Mouse (Mus musculus): ENCODE results near the gene Tmc6.
A peak's percentile ranks its signal among the peaks of the same experiment; 100 is the strongest.
"Not testable (repeated sequence)": the region's sequence is repeated elsewhere in the genome, so short reads cannot be mapped to it uniquely, and the experiment has no call there.

Gene Tmc6

DNA sequence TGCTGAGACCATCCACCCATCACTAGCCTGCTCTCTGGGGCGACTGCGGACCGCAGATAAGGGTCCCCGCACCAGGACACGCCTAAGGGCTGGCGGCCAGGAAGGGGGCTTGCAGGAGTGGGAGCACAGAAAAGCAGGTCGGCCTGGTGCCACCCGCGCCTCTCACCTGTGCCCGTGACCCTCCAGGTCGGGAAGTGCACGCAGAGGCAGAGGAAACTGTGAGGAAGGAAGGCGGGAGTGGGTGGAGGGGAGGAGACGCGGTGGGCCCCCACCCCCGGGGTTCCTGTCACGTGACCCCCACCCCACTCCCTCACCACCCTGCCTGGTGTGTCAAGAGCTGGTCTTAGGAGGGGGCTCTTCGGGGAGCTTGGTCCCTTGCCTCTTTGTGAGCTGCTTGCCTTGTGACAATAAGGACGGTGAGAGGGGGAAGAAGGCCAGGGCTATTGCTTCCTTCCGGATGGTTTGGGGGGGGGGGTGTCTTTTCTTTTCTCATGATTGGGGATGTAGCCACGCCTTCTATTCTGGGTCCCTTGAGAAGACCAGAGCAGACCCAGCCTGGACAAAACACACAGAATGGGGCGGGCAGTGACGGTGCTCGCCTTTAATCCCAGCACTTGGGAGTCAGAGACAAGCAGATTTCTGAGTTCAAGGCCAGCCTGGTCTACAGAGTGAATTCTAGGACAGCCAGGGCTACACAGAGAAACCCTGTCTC is at the start of gene Tmc6, which contains the start of gene Tmc8:
Gene Tmc6 (minus strand): TSS at position 206 of the 712 bp plus-strand sequence.
Gene Tmc8 (plus strand): TSS at position 84 of the 712 bp plus-strand sequence.
- DNase-seq (ENCODE audit: low spot score in 2 of 2) = peak; percentile 64 to 83

DNA sequence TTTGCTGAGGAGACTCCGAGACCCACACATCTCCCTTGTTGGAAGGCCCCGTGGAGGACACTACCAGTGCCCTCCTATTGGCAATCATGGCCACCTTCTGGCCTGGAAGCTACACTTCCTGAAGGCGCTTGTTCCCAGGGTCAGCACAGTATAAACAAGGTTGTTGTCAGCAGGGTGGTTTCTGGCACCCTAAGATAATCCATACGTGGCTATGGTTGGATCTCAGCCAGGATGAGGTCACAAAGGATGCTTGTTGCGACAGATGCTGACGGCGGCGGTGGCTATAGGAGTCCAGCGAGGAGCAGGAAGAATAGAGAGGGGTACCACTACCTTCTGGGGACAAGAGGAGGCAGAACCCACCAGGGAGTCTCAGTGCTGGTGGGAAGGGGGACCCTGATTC is 48.4 kb upstream of the Tmc6 start:
- DNase-seq (ENCODE audit: low spot score in 2 of 2) = no peak

GRCm38 (mm10) chr11:117829671-117830215 is 47.7 kb upstream of the Tmc6 start:
- DNase-seq (ENCODE audit: low spot score in 2 of 2) = peak in 1 of 2 experiments; percentile 35

DNA sequence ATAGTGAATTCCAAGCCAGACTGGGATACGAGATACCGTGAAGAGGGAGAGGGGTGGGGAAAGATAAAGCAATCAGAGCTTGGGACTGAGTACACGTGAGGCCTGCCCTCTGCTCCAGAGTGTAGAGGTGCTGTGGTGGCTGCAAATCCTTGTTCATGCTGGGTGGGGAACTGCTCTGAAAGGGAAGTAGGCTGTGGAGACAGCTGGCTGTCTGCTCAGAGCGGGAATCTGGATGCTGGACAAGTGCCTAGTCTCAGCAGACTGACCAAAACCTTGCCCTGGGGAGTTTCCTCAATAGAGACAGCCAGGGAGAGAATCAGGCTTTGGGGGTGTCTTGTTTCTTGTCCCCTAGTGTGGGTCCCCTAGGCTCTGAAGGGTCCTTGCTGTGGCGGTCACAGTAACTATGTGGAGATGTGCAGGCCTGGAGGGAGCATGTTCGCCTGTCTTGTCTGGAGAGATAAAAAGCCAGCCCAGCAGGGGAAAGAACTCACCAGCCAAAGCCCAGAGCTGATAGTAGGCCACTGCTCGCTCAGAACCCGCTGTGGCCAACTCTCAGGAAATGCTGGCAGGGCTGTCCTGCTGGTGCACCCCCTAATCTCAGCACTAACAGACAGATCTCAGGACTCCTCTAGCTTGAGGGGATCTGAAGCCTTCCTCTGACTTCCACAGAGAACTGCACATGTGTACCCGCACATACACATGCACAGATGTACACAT is 47.0 kb upstream of the Tmc6 start:
- DNase-seq (ENCODE audit: low spot score in 2 of 2) = peak; percentile 72 to 73

DNA sequence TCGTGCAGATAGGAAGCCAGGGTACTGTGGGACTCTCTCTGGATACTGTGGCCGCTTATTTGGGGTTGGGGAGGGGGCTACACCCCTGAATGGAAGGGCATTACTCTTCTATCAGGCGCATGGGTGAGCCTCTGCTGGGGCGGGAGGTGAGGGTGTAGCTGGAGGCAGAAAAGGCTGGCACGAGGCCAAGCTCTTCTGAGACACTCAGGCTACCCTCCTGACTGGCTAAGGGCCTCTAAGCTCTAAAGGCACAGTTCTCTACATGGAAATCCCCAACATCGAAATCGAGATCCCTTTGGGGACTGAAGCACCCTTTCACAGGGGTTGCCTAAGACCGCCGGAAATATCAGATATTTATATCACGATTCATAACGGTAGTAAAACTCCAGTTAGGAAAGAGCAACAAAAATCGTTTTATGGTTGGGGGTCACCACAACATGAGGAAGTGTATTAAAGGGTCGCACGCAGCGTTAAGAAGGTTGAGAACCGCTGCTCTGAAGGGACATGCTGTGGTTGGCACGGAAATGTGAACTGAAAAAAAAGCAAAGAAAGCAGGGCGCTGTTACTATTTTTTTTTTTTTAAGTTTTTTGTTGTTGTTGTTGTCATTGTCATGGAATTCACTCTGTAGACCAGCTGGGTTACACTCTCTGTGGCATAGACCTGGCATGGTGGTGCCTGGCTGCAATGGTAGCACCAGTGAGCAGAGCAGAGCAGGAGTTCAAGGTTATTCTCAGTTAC is 46.3 kb upstream of the Tmc6 start:
- DNase-seq (ENCODE audit: low spot score in 2 of 2) = peak in 1 of 2 experiments; percentile 35

- DNase-seq (ENCODE audit: low spot score in 2 of 2) = no peak
These were observed 45.4 kb upstream of the Tmc6 start for GRCm38 (mm10) chr11:117827386-117827785.

GRCm38 (mm10) chr11:117826916-117827315 is 44.9 kb upstream of the Tmc6 start:
- DNase-seq (ENCODE audit: low spot score in 2 of 2) = no peak

DNA sequence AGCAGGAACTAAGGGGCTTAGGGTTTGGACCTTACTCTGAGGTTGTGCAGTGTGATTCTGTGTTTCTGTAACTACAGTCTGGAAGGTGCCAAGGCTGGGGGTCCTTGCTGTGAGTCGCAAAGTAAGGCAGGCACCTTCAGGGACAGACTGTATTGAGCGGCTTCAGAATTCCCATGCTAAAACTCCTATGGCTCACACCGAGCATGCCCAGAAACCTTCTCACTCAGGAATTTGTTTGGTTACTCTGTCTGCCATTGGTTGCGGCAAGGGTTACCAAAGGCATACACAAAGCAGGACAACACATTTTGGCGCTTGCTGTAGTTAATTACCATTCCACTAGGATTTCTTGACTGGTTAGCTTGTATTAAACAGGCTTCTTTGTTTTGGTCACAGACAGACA is 44.2 kb upstream of the Tmc6 start:
- DNase-seq (ENCODE audit: low spot score in 2 of 2) = no peak

DNA sequence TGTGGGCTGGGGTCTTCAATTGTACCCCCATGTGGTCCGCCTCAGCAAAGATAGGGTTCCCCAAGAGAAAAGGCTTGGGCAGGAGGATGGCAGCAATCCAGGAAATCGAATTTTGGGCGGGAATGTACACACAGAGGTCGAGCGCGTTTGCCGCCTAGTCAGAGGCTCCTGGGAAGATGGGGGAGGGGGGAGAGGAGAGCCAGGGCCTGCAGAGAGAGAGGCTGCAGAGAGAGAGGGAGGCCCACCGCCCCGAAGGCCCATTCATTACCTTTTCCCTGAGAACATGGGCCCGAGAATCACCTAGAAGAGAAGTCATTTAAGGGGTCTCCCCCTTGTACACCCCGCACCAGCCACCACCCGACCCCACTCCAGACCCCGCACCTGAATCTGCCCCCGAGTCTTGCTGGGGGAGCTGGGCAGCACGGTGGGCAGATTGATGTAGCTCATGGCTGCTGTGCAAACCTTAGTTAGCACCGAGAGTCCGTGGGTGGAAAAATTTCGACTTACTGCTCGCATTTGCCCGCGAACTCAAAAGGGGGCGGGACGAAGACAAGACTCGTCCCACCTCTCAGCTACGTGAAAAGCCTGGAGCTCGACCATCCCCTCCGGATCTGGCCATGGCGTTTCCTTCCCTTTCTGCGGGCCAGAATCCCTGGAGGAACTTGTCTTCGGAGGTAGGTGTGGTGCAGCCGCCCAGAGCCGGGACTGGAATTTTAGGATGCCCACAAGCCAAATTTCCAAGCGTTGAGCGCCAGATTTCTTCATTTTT is 43.5 kb upstream of the Tmc6 start, which contains the start of the genes Afmid and Tk1:
Gene Afmid (plus strand): TSS at position 592 of the 769 bp plus-strand sequence.
Gene Tk1 (minus strand): TSS at position 760 of the 769 bp plus-strand sequence.
- DNase-seq (ENCODE audit: low spot score in 2 of 2) = peak; percentile 65 to 66

- peak; percentile 79 to 84 for DNase-seq (ENCODE audit: low spot score in 2 of 2)
These were observed 42.3 kb upstream of the Tmc6 start for GRCm38 (mm10) chr11:117824060-117824969.

DNA sequence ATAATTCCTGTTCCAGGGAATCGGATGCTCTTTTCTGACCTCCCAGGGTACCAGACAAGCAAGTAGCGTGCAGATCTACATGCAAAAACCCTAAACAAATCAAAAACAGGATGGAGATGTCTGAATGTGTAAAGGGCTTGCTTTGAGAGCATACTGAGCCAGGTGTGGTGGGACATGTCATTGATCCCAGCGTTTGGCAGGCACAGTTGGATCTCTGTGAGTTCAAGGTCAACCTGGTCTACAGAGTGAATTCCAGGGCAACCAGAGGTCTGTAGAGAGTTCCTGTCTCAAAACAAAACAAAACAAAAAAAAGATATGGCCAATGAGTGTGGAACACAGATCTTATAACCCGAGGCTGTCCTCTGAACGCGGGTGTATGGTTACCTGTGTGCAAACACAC is 41.4 kb upstream of the Tmc6 start:
- DNase-seq (ENCODE audit: low spot score in 2 of 2) = no peak

GRCm38 (mm10) chr11:117822728-117823241 is 40.8 kb upstream of the Tmc6 start:
- DNase-seq (ENCODE audit: low spot score in 2 of 2) = peak in 1 of 2 experiments; percentile 41

DNA sequence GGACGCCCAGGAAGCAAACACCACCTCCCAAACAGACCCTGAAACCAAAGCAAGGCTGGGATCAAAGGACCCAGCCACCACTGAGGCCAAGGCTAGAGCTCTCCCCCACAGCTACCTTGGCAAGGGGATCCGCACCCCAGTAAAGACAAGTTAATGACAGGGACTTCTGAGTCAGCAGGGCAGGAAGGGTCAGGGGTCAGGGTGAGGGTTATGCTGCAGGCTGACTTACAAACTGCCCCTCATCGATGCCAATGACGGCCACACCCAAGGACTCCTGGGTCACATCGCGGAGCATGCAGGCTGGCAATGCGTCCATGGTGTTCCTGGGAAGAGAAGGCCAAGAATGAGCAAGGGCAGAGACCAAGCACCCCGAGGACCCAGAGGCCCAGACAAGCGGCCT is 39.9 kb upstream of the Tmc6 start:
- no peak for DNase-seq (ENCODE audit: low spot score in 2 of 2)

DNA sequence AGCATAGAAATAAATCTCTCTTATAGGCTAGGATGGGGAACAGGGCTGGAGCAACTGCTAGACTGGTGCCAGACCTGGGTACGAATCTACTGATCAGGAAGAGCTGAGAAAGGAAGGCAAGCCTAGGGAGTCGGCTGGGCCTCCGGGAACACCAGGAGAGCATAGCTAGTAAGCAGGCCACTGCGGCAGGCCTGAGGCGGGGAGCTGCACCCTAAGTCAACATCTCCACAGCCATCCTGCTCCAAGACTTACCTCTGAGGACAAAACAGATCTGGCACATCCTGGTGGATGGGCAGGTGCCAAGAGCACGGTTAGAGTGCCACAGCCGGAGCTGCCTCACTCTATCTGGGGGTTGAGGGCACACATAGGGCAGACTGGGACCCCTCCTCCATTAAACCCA is 38.2 kb upstream of the Tmc6 start:
- DNase-seq (ENCODE audit: low spot score in 2 of 2) = no peak

- DNase-seq (ENCODE audit: low spot score in 2 of 2) = peak; percentile 82
These were observed 37.1 kb upstream of the Tmc6 start for GRCm38 (mm10) chr11:117819095-117819494.

DNA sequence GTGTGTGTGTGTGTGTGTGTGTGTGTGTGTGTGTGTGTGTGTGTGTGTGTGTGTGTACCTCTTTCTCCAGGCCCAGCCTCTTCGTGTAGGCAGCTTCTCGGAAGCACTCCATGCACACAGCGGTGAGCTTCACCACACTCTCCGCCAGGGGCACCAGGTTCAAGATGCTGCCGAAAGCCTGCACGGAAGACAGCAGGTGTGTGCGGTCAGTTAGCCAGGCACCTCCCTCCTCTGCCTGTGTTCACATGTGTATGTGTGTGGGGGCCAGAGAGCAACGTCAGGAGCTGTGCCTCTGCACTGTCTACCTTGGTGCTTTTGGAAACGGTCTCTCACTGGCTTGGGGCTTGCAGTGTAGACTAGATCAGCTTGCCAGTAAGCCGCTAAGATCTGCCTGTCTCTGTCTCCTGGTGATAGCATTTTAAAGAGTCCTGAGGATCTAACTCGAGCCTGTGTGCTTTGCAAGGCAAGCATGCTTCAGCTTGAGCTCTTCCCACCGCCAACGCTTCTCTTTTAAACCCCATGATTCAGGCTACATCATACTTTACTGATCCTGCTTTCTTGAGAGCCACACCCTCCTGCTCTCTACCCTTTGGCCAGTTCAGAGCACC is 34.5 kb upstream of the Tmc6 start:
- no peak for DNase-seq (ENCODE audit: low spot score in 2 of 2)

GRCm38 (mm10) chr11:117815850-117816249 is 33.9 kb upstream of the Tmc6 start:
- not testable (repeated sequence) for DNase-seq (ENCODE audit: low spot score in 2 of 2)

GRCm38 (mm10) chr11:117814704-117815366 is 32.8 kb upstream of the Tmc6 start:
- no peak for DNase-seq (ENCODE audit: low spot score in 2 of 2)

DNA sequence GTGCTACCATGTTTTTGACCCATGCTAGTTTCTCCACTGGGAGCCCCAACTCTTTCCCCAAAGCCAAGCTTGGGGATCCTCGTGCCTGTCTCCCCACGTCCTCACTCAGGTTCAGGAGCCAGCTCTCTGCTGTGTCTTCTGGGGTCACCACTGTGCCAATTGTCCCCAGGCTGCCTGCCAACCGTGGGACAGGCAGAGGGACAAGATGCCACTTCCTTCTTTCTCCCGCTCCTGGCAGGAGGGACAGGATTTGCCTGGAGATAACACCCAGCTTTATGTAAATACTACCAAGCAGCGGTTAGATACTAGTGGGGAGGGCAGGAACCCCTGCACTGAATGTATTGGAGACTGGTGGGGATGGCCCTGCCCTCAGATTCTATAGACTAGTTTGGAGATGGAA is 31.9 kb upstream of the Tmc6 start:
- no peak for DNase-seq (ENCODE audit: low spot score in 2 of 2)
